Mouse (Mus musculus) frontal cortex, postnatal 36 days (tissue): ENCODE measurements around the gene Iah1.
A peak's percentile ranks its signal among the peaks of the same experiment; 100 is the strongest.

ENCODE experiments used
- DNase-seq, 2 experiments: peaks; one replicate each; pipeline ENCODE4 v3.0.0; 2022; ENCODE audit warnings: low spot score in 2 of 2

Iah1 gene

GRCm38 (mm10) chr12:21318143-21318895 lies 2.1 kb downstream of the Iah1 start:
- DNase-seq, result peak; percentile 51 to 66

- no peak for DNase-seq
Observed at GRCm38 (mm10) chr12:21320317-21320716, 4.1 kb downstream of the Iah1 start.

GRCm38 (mm10) chr12:21321170-21321569 lies 5.0 kb downstream of the Iah1 start:
- DNase-seq, result no peak

- no peak for DNase-seq
Observed at GRCm38 (mm10) chr12:21322296-21322695, 6.1 kb downstream of the Iah1 start.

GRCm38 (mm10) chr12:21322856-21323255 lies 6.7 kb downstream of the Iah1 start:
- no peak for DNase-seq

- no peak for DNase-seq
Observed at GRCm38 (mm10) chr12:21324101-21324500, 7.9 kb downstream of the Iah1 start.

- DNase-seq, result no peak
Observed at GRCm38 (mm10) chr12:21325266-21325665, 9.1 kb downstream of the Iah1 start.

- no peak for DNase-seq
Observed at GRCm38 (mm10) chr12:21326325-21326724, 10.1 kb downstream of the Iah1 start.

GRCm38 (mm10) chr12:21329661-21330400 lies 13.6 kb downstream of the Iah1 start:
- no peak for DNase-seq

- peak; percentile 53 to 79 for DNase-seq
Observed at GRCm38 (mm10) chr12:21330961-21331576, 14.9 kb downstream of the Iah1 start.

- no peak for DNase-seq
Observed at GRCm38 (mm10) chr12:21331711-21332110, 15.5 kb downstream of the Iah1 start.

- DNase-seq, result no peak
Observed at GRCm38 (mm10) chr12:21333021-21333420, 16.8 kb downstream of the Iah1 start.

- no peak for DNase-seq
Observed at GRCm38 (mm10) chr12:21333766-21334165, 17.6 kb downstream of the Iah1 start.

- DNase-seq, result peak; percentile 47 to 57
Observed at GRCm38 (mm10) chr12:21335869-21336268, 19.7 kb downstream of the Iah1 start.

GRCm38 (mm10) chr12:21337171-21337570 lies 21.0 kb downstream of the Iah1 start:
- no peak for DNase-seq

- no peak for DNase-seq
Observed at GRCm38 (mm10) chr12:21340674-21341073, 24.5 kb downstream of the Iah1 start.

GRCm38 (mm10) chr12:21346972-21347371 lies 30.8 kb downstream of the Iah1 start:
- DNase-seq, result no peak

- no peak for DNase-seq
Observed at GRCm38 (mm10) chr12:21350113-21350876, 34.1 kb downstream of the Iah1 start.

GRCm38 (mm10) chr12:21353681-21354080 lies 37.5 kb downstream of the Iah1 start:
- no peak for DNase-seq

GRCm38 (mm10) chr12:21362686-21363085 lies 46.5 kb downstream of the Iah1 start:
- no peak for DNase-seq

GRCm38 (mm10) chr12:21363195-21363594 lies 47.0 kb downstream of the Iah1 start:
- no peak for DNase-seq
